Mouse (Mus musculus) megakaryocyte, adult 5-6 weeks (primary cell): ENCODE results near the gene Sarm1. TPM values are rescaled to one million over a fixed set of nuclear protein-coding genes. Genes with fewer than 3 reads are reported as not detected.

Experiments used
- ATAC-seq: 2 replicates; pipeline ENCODE4 v1.8.0; 2016; ENCODE audit warnings: mild to moderate bottlenecking, inconsistent platforms; ENCODE audit not compliant: poor library complexity, severe bottlenecking
- total RNA-seq, 2 experiments: library from RNA; stranded (forward) in 1 of 2; stranded (reverse) in 1 of 2; fragments of 153-499, 151-499 nt in 1 of 2; fragments of 221-1000, 200-1000 nt in 1 of 2; gene quantifications; 2 replicates each; pipeline versions ENCODE4 v1.2.3 to v1.2.4; 2015 to 2017

Gene Sarm1
- total RNA-seq, 2 experiments from 2014 or later = not detected

DNA sequence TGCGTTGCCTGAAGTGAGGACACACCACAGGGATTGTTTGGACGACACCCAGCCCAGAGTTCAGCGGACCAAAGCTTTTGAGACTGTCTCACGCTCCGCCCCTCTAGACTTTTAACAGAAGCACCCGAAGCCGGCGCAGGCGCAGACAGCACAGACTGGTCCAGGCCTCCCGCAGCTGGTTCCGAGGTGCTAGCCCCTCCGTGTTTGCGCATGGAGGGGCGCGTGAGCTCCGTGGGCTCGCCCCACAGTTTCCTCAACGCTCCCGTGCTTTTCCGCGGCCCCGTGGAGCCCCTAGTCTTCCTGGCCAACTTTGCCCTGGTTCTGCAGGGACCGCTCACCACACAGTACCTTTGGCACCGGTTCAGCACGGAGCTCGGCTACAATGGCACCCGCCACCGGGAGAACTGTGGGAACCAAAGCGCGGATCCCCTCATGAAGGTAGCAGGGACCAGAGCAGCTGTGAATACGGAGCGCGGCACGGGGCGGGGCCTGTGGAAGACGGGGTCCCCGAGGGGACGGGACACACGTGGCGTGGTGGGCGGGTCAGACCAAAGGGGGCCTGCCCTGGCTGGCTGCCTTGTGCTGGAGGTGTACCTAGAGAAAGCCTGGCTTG, 31.9 kb downstream of the Sarm1 start, which contains the start of gene Slc46a1:
Gene Slc46a1 (plus strand): TSS at position 130 of the 613 bp plus-strand sequence.
- peak; percentile 70 for ATAC-seq

DNA sequence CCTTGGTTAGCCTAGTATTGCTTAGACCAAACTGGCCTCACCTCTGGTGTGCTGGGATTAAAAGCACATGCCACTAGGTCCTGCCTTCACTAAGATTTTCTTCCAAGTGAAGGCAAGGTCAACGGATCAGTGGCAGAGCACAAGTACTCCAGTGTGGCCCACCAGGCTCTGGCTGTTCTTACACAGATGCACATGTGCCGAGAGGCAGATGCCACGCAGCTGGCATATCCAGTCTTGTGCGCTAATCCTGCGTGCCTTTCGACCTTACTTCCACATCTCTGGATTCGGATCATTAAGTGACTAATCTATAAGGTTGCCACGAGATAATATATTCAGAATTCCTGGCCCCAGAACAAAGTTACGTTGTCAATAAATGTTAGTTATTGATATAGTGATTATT, 32.4 kb downstream of the Sarm1 start:
- no peak for ATAC-seq

DNA sequence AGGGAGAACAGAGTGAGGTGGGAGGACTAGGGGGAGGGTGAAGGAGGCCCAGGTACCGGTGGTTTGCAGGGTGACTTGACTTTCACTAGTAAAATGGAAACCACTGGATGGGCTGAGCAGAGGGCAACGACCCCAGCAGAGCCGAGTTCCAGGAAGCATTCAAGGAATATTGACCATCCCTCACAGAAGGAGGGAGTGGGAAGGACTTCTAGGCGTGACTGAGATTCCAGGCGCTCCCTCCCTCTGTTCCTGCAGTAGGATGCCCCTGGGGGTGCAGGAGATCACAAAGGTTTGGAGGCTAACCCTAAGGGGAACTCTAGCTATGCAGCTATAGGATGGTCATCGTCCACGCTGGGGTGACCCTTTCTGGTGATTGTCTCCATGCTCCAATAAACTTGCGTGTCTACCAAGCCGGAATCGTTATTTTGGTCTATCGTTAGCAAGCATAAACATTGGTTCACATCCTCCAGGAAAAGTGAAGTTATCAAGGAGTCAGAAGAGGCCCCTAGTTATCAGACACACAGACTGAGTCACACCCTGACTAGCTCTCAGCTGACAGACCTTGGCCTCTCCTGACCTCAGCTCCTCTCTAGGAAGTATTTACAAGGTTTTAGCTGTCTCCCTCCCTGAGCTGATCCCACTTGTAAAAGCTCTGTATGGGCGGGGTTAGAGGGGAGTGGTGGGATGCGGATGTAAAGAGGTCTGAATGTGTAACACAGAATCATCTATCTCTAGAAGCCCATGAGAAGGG, 34.1 kb downstream of the Sarm1 start:
- ATAC-seq = no peak

DNA sequence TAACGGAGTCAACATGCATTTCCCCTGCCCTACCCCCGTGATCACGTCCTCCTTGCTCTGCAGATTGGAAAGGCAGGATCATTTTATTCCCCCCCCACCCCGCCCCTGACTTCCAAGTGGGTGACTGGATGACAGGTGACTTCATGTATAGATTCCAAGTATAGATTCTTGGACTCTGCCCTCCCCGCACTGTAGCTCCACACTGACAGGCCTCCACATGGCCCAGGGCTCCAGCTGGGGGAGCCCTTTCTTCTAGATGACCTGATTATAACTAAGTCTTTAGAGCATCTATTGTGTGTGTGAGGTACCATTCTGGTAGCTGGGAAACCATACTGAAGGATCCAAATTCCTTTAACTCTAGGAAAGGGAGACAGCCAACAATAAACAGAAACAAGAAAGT, 34.9 kb downstream of the Sarm1 start:
- ATAC-seq = no peak

DNA sequence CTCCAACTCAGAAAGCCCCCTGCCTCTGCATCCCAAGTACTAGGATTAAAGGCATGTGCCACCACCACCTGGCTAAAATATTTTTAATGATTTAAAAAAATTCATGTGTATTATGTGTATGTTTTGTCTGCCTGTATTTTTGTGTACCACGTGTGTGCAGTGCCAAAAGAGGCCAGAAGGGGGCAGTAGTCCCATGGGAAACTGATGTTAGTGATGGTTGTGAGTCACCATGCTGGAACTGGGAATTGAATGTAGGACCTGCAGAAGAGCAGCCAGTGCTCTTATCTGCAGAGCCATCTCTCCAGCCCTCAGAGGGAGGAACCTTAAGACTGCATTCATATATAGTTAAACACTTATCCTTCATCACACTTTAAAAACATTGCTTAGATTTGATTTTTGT, 35.7 kb downstream of the Sarm1 start:
- no peak for ATAC-seq

DNA sequence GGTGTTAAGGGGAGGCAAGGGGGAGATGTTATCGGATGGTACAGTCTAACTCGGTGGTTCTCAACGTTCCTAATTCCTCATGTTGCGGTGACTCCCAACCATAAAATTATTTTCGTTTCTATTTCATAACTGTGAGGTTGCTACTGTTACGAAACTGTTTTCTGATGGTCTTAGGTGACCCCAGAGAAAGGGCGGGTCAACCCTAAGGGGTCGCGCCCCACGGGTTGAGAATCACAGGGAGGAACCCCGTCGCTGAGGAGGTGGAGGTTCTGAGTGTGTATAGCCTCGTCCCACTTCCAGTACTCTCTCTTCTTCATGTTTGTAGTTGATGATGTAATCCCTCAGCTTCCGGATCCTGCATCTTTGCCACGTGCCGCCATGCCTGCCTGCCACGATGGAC, 38.8 kb downstream of the Sarm1 start:
- peak; percentile 76 for ATAC-seq

DNA sequence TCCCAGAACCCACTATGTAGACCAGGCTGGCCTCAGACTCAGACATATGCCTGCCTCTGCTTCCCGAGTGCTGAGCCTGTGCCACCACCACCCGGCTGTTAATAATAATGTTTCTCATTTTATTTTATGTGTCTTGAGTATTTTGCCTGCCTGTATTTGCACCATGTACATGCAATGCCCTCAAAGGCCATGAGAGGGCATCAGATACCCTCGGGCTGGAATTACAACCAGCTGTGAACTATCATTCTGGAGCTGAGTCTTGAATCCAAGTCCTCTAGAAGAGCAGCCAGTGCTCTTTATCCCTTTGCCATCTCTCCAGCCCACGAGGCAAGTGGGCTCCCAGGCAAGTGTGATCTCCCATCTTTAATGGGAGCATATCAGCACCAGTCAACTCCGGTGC, 42.2 kb downstream of the Sarm1 start:
- no peak for ATAC-seq

DNA sequence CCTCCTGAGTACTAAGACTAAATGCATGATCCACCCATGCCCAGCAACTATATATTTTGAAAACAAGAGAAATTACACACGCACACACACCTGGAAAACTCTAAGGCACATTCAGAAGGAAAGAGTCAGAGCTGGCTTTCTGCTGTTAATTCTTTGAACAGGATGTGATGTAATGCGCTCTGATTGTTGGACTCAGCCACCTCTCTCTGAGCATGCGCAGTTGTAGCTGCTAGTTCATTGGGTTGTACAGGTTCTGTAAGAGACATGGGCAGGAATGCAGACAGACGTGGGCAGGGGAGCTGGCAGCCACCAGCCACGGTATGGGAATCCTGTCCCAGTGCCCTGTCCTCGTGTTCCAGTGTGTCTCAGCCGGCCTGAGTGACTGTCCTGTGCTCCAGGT, 43.3 kb downstream of the Sarm1 start:
- ATAC-seq = no peak

DNA sequence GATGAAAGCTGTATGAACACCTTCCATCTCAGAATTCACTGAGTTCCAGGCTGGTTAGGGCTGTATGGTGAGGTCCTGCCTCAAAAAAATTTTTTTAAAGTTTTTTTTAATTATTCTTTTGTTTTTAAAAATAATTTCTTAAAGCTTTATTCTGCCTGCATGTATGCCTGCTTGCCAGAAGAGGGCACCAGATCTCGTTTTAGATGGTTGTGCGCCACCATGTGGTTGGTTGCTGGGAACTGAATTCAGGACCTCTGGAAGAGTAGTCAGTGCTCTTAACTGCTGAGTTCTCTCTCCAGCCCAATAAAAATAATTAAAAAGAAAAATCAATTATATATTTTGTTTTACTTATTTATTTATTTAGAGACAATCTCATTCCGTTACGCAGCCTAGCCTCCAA, 43.9 kb downstream of the Sarm1 start:
- ATAC-seq = no peak

DNA sequence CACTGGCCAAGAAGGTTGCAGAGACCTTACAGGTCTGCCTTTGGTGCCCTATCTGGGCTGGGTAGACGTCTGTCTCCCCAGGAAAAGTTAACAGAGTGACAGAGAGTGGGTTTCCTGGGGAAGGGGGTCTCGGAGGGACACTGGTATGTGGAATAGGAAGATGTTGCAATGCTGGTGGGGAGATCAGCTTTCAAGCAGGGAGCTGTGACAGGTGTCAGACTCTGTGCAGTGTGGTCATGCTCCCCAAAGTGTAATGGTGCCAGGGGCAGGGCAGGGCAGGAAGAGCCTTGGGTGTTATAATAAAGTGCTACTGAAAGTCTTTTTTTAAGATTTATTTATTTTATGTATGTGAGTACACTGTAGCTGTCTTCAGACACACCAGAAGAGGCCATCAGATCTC, 47.2 kb downstream of the Sarm1 start:
- ATAC-seq = no peak

DNA sequence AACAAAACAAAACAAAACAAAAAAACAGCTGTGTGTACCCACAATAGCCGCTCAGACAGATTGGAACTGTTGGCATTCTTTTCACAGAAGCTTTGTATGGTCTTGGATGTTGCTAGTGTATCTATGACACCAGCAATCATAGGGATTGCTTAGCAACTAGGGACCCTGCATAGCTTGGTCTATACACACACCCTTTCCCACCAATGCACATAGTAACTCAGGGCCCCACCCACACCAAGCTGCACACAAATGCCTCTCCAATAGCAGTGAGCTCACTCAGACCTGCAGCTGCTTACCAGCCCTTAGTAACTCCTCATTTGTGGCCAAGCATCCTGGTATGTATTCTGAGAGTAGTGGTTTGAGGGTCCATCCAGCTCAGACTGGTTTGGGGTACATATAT, 49.3 kb downstream of the Sarm1 start:
- ATAC-seq = no peak

DNA sequence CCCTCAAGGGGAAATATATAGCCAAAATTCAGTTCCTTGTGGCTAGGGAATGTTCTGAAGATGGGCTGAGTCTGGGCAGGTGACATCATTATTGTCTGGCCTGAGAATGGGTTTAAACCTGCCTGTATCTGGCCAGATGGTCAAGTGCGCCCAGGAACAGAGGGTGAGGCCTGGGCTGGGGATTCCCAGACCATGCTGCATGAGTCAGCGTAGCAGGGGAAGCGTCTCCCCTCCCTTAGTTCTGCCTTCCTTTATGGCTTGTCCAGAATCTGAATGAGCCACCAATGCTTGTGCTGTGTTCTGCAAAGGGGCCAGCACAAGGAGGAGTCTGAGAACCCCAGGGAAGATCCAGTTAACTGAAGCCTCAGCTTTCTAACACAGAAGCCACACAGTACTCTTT, 50.4 kb downstream of the Sarm1 start:
- ATAC-seq = no peak

DNA sequence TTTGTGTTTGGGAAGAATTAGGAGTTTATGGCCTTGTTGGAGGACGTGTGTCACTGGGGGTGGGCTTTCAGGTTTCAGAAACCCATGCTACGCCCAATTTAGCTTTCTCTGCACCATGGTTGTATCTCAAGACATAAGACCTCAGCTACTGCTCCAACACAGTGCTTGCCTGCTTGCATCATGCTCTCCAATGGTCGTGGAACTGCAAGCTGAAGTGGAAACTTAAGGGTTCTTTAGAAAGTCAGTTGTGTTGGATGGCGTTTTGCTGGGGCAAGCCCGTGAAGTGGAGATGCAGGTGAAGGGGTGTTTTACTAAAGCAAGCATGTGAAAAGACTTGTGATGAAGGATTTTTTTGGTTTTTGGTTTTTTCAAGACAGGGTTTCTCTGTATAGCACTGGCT, 54.4 kb downstream of the Sarm1 start:
- no peak for ATAC-seq

DNA sequence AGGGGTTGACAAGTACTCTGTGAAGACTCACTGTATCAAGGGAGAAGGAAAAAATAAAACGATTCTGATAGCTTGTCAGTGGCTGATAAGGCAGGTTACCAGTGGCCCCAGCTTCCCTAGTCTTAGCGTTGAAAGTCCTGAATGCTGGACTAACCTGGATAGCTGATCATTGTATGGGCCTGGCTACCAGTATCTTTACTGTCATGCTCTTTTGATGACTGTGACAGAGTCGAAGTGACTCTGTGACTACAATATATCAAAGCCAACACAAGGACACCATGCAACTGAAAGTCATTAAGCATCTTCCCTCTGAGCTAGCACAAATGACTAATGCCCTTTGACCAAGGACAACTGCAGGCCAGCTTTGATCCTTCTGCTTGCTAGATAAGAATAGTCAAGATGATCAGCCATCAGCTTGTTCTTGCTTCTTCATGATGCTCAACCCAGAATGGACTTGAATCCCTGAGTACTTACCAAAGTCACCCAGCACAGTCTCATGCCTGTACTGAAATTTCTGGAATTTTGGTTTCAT, 59.1 kb downstream of the Sarm1 start:
- ATAC-seq = no peak

DNA sequence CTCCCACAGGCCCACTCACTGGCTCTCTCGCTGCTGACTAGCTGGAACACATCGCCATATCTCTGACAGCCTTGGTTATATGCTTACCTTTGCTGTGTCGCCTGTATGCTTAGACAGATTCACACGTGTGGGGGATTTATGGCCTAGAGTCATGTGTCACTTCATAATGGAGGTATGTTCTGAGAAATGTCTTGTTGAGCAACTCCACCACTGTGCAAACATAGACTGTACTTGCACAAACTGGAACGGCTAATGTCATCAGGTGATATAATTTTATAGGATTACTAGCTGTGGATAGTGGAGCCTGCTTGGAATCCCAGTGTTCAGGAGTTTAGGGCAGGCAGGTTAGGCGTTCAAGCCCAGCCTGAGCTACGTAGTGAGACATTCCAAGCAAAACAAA, 60.4 kb downstream of the Sarm1 start:
- no peak for ATAC-seq

DNA sequence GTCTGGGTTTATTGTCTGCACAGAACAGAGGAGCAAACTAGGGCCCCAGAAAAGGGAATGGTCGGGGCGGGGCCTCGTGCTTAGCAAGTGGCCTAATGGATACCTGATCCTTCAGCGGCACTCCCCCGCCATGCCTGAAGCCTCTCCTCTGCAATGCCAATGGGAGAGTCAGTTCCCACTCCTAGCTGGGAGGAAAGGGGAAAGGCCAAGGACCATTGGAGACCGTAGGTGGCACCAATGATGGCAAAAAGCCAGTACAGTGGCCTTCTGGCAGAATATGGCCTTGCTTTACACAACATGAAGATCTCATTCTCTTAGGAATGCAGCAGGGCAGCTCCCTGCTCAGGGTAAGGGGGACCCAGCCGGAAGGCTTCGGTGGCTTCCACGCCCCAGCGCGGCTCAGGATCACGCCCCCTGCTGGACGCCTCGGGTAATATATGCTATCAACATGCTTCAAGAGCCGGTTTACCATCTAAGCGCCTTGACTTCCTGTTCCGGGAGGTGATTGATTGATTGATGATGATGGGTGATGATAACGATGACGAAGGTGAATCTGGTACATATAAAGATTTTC, 61.7 kb downstream of the Sarm1 start:
- ATAC-seq = peak; percentile 57

DNA sequence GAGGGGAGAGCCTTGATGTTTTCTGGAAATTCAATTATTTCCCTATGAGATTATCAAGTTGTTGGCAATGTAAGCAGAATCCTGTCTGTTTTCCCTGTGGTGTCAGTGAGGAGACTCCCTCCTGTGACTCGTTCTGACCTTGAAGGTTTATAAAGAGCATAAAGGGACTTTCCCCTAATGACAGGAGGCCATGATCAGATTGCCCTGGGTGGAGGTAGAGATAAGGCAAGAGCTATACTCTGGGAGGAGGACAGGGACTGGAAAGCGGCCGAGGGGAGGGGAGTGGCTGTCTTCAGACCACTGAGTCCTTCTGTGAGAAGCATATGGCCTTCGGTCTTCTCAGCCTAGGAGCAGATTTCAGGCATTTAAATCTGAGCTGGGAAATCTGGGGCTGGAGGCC, 63.5 kb downstream of the Sarm1 start:
- ATAC-seq = no peak

DNA sequence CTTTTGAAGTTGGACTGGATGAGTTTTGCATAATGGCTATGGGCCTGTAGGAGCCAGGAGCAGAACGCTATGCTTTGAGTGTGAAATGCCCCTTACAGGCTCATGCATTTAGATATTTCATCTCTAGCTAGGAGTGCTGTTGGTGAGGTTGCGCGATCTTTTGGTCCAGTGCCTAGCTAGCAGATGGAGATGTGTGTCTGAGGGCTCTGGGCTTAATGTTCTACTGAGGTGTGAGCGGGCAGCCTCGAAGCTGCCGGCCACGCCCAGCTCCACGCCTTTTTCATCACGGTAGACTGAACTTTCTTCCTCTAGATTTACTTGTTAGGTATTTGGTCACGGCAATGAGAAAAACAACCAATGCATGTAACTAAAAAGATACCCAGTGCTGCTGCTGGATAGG, 66.4 kb downstream of the Sarm1 start:
- no peak for ATAC-seq

DNA sequence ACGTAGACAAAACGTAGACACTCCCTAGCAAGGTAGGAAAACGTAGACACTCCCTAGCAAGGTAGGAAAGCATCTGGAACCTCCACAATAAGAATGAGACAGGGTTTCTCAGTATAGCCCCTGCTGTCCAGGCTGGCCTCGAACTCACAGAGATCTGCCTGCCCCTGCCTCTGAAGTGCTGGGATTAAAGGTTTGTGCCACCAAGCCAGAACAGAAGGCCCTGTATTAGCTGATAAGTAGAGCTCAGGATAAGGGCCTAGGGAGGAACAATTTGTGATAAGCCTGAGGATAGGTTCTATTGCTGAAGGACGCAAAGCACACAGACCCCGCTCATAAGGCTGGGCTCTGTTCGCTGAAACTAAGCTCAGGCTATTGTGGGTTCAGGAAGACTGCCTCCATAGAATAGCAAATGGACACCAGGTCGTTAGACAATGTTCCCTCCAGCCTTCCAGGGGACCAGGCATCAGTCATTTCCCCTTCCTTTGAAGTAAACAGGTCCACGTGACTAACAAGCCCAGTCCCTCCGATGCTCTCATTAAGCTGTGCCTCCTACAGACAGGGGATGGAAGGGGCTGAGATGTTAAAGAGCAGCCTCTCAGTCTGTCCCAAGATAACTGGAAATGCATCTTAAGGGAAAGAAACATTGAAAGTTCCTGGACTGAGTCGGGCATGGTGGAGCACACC, 67.2 kb downstream of the Sarm1 start:
- ATAC-seq = no peak

DNA sequence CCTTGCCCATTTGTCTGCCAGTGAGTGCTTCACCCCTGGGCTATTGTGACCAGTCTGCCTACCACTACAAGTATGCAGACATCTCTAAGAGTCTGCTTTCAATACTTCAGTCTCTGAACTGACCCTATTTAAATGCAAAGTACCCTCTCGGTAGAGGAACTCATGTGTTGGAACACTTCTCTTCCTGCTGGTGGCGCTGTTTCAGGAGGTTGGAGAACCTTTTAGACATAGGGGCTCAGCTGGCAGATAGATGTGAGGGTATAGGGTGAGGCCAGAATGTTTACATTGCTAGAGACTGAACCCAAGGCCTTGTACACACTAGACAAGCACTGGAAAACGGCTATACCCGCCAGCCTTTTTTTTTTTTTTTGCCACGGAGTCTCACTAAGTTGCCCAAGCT, 69.2 kb downstream of the Sarm1 start:
- ATAC-seq = no peak

DNA sequence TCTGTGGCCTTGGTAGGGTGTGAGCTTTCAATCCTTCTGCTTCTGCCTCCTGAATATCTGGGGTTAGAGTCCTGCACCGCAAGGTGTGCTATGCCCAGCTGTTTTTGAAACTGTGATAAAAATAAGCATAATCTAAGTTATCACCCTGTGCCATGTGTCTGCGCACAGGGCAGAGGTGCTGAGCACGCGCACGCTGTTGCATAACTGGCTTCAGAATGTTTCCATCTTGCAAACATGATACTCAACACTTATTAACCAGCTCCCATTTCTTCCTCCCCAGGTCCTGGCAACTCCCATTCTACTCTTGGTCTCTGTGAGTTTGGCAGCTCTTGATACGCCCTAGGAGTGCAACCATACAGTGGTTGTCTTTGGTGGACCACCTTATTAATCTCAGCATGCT, 69.9 kb downstream of the Sarm1 start:
- no peak for ATAC-seq

DNA sequence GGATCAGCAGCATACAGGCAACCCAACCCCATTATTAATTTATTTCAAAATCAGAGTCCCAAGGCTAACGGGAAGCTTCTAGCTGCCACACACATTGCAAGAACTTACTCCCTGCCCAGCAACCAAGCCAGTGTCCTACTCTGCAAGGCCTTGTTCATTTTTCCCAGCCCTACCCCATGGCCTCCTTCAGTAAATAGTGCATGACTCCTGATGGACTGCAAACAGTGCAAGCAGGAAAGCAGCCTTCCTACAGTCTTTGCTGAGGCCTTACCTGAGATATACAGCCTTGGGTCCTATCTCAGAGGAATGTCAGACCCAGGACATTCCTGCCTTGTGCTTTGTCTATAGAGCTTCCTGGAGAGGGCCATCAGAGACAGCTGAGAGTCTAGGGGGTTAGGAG, 72.0 kb downstream of the Sarm1 start:
- ATAC-seq = no peak
